Mouse (Mus musculus): ENCODE results near the gene Ncln. TPM values are rescaled to one million over a fixed set of nuclear protein-coding genes. Genes with fewer than 3 reads are reported as not detected.

Ncln gene
- total RNA-seq (2023): 199 TPM

DNA sequence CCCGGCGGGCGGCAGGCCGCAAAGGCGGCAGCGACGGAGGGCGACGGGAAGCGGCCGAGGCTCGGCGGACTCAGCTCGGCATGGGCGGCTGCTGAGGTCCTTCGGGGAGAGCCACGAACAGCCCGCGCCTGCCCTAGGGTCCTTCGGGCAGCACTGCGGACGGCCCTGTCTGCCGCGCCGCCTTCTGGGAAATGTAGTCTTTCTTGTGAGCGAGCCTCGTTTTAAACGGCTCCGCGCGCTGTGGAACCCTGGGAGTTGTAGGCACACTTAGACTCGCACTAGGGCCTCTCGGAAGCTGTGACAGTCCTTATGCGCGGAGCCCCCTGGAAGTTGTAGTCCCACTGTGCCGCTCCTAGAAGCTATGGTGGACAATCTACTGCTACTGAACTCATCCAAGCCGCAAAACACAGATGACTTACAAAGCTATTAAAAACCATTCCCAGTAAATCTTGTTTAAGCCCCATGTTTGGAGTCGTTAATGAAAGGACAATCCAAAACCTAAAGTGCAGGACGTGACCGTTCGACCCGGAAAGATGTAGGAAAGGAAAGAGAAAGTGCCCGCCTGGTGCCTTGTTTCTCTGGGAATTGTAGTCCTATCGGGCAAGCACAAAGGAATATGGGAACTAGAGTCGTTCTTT is at the start of gene Ncln:
Gene Ncln (minus strand): TSS at position 129 of the 638 bp plus-strand sequence.

DNA sequence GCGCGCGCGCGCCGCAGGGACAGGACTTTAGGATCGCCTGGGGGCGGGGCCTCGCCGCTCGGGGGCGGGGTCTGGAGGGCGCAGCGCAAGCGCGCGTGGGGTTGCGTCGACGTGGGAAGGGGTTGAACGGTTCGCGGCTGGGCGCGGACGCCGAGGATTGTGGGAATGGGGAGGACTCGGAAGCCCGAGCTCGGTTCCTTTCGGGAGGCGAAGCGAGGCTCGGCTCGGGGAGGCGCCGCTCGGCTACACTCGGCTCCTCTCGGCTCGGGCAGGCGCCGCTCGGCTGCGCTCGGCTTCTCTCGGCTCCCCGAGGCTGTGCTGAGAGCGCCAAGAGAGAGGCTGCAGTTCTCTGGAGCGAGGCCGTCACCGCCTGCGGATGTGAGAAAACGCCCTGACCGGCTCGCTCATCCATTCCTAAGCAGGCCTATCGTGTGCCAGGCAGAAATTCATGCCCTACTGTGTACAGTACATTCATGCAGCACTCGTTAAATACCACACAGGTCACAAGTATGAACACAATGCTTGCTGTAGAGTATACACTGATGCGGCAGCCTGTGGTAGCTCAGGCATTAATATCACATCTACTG is 49.1 kb upstream of the Ncln start, which contains the start of gene Gna11:
Gene Gna11 (minus strand): TSS at position 30 of the 587 bp plus-strand sequence.

DNA sequence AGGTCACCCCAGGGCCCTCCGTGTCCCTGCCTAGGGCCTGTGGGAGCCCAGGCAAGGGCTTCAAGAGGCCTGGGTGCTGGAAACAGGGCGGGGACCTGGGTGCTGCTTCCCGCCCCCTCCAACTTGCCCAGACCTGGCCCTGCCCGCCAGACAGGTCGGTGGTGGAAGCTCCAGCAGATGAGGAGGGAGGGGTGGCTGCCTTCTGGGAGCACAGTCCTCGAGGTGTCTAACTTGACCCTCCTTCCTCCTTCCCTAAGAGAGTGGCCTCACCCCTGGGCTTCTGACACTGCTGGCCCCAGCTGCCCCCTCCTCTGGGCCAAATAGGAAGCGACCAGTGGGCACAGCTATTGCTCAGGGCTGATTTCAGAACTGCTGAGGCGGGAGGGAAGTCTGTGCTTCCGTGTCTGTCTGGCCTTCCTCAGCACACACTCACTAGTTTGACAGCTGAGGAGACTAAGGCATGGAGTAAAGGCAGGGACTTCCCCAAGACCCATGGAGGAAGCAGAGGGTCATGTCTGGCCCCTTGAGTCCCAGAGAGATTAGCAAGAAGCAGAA is 27.9 kb upstream of the Ncln start, which contains the start of gene Gna15:
Gene Gna15 (minus strand): TSS at position 175 of the 555 bp plus-strand sequence.

DNA sequence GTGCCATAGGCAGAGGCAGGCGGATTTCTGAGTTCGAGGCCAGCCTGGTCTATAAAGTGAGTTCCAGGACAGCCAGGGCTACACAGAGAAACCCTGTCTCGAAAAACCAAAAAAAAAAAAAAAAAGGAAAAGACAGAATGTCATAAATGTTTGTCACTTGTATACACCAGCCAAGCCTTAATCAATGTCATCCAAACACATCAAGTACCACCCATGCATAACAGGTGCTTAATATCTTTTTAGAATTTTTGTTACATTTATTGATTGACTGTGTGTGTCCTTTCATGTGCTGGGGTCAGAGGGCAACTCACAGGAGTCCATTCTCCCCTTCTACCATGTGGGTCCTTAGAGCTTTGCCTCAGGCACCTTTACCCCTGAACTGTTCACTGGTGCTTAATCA is 3.8 kb upstream of the Ncln start, which contains the start of gene S1pr4:
Gene S1pr4 (minus strand): TSS at position 101 of the 400 bp plus-strand sequence.

DNA sequence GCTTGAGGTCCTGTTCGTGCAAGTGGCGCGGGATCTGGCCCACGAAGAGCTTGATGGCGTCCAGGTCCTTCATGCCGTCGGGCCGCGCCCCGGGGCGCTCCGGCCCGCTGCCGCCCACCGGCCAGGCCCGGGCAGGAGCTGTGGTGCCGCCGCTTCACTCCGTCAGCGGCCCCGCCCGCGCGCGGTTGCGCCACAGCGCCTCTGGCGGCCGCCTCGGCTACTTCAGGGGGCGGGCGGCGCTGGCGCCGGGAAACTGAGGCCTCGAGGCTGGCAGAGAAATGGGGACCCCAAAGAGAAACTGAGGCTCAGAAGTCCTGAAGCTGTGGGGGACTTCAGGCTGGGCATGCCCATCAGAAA is 13.7 kb downstream of the Ncln start, which contains the start of gene Celf5:
Gene Celf5 (minus strand): TSS at position 177 of the 357 bp plus-strand sequence.

DNA sequence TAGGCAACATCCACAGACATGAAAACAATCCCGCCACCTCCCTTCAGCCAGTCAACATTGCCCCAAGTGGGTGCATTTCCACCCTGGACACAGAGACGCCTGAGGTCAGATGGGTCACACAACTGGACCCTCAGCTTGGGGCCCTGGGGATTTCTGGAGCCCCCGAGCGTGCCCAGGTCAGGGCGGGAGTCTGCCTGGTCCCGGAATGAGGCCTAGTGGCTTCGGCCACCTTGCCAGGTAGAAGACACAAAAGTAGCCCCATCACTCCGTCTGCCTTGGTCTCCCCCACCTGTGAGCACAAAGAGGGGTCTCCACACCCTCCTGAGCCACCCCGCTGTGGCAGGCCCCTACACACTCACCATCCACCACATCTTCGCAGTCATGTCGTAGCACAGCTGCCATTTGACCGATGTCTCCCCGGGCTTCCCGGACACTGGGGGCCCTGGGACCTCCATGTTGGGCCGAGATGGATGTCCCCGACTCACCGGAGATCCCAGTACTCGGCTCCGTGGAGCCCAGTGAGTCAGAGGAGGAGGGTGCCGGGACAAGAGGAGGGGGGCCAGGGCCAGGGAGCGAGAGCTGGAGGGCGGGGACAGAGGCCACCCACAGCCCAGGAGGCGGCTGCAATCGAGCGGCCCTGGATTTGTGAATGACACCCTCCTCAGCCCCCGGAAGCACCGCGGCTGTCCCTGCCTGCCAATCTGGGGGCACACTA is 40.9 kb downstream of the Ncln start, which contains the start of gene Nfic:
Gene Nfic (minus strand): TSS at position 455 of the 715 bp plus-strand sequence.

Other genes with a start within 250 kb of the Ncln start
- gene Matk, start 243.5 kb downstream of the Ncln start, total RNA-seq (2023): 15.3 TPM
- gene Mrpl54, start 229.5 kb downstream of the Ncln start, total RNA-seq (2023): 104 TPM
- gene Apba3, start 229.4 kb downstream of the Ncln start, total RNA-seq (2023): 45.7 TPM
- 4.3 TPM for gene Tjp3, start 204.8 kb downstream of the Ncln start, total RNA-seq (2023)
- gene Pip5k1c, start 203.4 kb downstream of the Ncln start, total RNA-seq (2023): 128 TPM
- gene Cactin, start 175.3 kb downstream of the Ncln start, total RNA-seq (2023): 47.9 TPM
- 26.1 TPM for gene Tbxa2r, start 167.7 kb downstream of the Ncln start, total RNA-seq (2023)
- not detected for gene Gipc3, start 153.1 kb downstream of the Ncln start, total RNA-seq (2023)
- 55.4 TPM for gene Hmg20b, start 145.9 kb downstream of the Ncln start, total RNA-seq (2023)
- 5.4 TPM for gene Mfsd12, start 138.9 kb downstream of the Ncln start, total RNA-seq (2023)
- 7.5 TPM for gene 4930404N11Rik, start 130.6 kb downstream of the Ncln start, total RNA-seq (2023)
- gene Fzr1, start 117.9 kb downstream of the Ncln start, total RNA-seq (2023): 27.2 TPM
- 32.6 TPM for gene Dohh, start 112.0 kb downstream of the Ncln start, total RNA-seq (2023)
- gene Gm48551, start 111.9 kb downstream of the Ncln start, total RNA-seq (2023): 4.7 TPM
- gene Gm48552, start 107.4 kb downstream of the Ncln start, total RNA-seq (2023): 9.7 TPM
- gene Smim24, start 103.3 kb downstream of the Ncln start, total RNA-seq (2023): 2.2 TPM
- gene Nfic, start 40.8 kb downstream of the Ncln start, total RNA-seq (2023): 20.3 TPM
- 1.2 TPM for gene Celf5, start 13.7 kb downstream of the Ncln start, total RNA-seq (2023)
- 139 TPM for gene S1pr4, start 3.7 kb upstream of the Ncln start, total RNA-seq (2023)
- gene Gna15, start 27.8 kb upstream of the Ncln start, total RNA-seq (2023): 3.3 TPM
- 17.5 TPM for gene Gna11, start 48.8 kb upstream of the Ncln start, total RNA-seq (2023)
- 616 TPM for gene Aes, start 63.1 kb upstream of the Ncln start, total RNA-seq (2023)
- gene Tle2, start 78.2 kb upstream of the Ncln start, total RNA-seq (2023): 6.3 TPM
- gene Tle6, start 104.7 kb upstream of the Ncln start, total RNA-seq (2023): not detected
- 3.2 TPM for gene BC025920, start 109.9 kb upstream of the Ncln start, total RNA-seq (2023)
- 23.7 TPM for gene Sirt6, start 131.4 kb upstream of the Ncln start, total RNA-seq (2023)
- 5.9 TPM for gene Ankrd24, start 132.1 kb upstream of the Ncln start, total RNA-seq (2023)
- 2.1 TPM for gene Gm10778, start 152.7 kb upstream of the Ncln start, total RNA-seq (2023)
- 7.8 TPM for gene Zfp433, start 208.4 kb upstream of the Ncln start, total RNA-seq (2023)

Measured in CD4-positive naive resting alpha-beta T cell, adult 57 days (primary cell).